ENCODE assay signal across 13 mouse cellular contexts in the genomic region with DNA sequence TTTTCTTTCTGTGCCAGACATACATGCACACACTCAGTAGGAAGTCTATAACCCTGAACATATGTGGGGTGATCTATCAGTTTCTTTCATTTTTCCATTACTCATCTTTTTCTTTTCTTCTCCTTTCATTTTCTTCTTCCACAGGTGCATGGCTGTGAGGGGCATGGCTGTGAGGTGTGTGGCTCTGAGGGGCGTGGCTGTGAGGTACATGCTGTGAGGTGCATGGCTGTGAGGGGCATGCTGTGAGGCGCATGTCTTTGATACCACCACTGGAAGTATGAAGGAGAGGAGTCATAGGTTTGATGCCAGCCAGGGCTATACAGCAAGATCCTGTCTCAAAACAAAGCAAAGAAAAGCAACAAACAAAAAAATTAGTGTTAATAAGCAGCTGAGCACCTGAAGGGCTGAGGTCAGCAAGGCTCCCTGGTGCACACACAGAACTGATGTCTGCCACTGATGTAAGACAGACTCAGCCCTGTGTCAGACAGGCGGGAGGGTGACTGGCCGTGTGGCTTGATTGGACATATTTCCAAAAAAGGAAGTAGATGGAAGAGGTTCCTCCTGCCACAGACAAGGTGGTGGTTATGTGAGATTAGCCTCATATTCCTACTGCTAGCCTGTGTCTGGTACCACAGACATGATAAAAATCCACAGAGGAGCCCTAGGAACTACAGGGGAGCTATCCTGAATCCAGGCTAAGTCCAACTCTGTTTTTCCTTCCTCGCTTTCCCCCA. TPM values are rescaled to one million over a fixed set of nuclear protein-coding genes. Genes with fewer than 3 reads are reported as not detected.
A peak's percentile ranks its signal among the peaks of the same experiment; 100 is the strongest.
DNase-seq lines count a peak whose midpoint lies in the region; ATAC-seq lines count a peak whose summit lies in the region.
"Had no signal": no experiment of that assay in that cellular context is flagged by ENCODE, and none has a peak within 500 bp of the region (broad histone marks: within the 10 kb centered on the region; RNA-seq: fewer than 3 reads in every experiment).

No protein-coding gene starts in this region.

- intact Hi-C loops in heart, postnatal 25 days (cut with DNase I): loop anchor here (1.0 to 5.0 kb wide), 4 partner anchors 14 to 76 kb away; no protein-coding TSS in a partner anchor

- WGBS in heart, embryonic 14.5 days: 34% methylated on average over 5 of the region's 5 CpGs
- WGBS in kidney, embryonic 16.5 days: 75% methylated on average over 5 of the region's 5 CpGs

- H3K36me3 ChIP-seq in heart, embryonic 14.5 days (ENCODE audit: control insufficient read depth, insufficient read depth, low read length): no peaks in the 10 kb centered on the region
- no peaks in the 10 kb centered on the region for H3K36me3 ChIP-seq in kidney, embryonic 16.5 days (ENCODE audit: insufficient read depth, low read length)
- H3K36me3 ChIP-seq: embryonic facial prominence, embryonic 15.5 days; neural tube, embryonic 12.5 days had no signal

- peak overlapping the region; percentile 40 for H3K4me2 ChIP-seq in heart, embryonic 14.5 days (ENCODE audit: low read length)
- H3K4me2 ChIP-seq in kidney, embryonic 16.5 days (replicated peaks; ENCODE audit: low read depth, low read length): no peak overlapping the region
- H3K4me2 ChIP-seq: embryonic facial prominence, embryonic 15.5 days; hindbrain, embryonic 14.5 days; neural tube, embryonic 12.5 days had no signal

- peak; percentile 44 for ATAC-seq in heart, embryonic 14.5 days (ENCODE audit: insufficient number of reproducible peaks, insufficient read depth, low FRiP score, low read depth)
- ATAC-seq in neutrophil, adult 5-6 weeks (ENCODE audit: extremely low read depth, insufficient number of reproducible peaks, low FRiP score, poor library complexity, severe bottlenecking): peak; percentile 90
- no peak for ATAC-seq in kidney, embryonic 16.5 days (ENCODE audit: low FRiP score, low TSS enrichment)

- no peak overlapping the region for H3K4me3 ChIP-seq in heart, embryonic 14.5 days (ENCODE audit: control insufficient read depth in 1 of 2, insufficient read depth in 1 of 2, low read depth in 1 of 2, low read length in 2 of 2)
- H3K4me3 ChIP-seq in kidney, embryonic 16.5 days (ENCODE audit: low read length): no peak overlapping the region
- H3K4me3 ChIP-seq: embryonic facial prominence, embryonic 15.5 days; neural tube, embryonic 12.5 days had no signal

- peaks cover 32 to 40% of the 10 kb centered on the region in 2 experiments for H3K4me1 ChIP-seq in heart, embryonic 14.5 days (ENCODE audit: control insufficient read depth in 2 of 2, insufficient read depth in 2 of 2, low read length in 2 of 2)
- no peaks in the 10 kb centered on the region for H3K4me1 ChIP-seq in kidney, embryonic 16.5 days (ENCODE audit: insufficient read depth, low read length)
- H3K4me1 ChIP-seq: embryonic facial prominence, embryonic 15.5 days; neural tube, embryonic 12.5 days had no signal

- H3K9me3 ChIP-seq in heart, embryonic 14.5 days (ENCODE audit: control insufficient read depth, low read length): peaks cover 14% of the 10 kb centered on the region; the same call in 1 of the 2 replicates
- H3K9me3 ChIP-seq in kidney, embryonic 16.5 days (ENCODE audit: low read length): peaks cover 4% of the 10 kb centered on the region; the same call in 1 of the 2 replicates
- H3K9me3 ChIP-seq: embryonic facial prominence, embryonic 15.5 days; neural tube, embryonic 12.5 days had no signal

- peak overlapping the region; percentile 60 for H3K9ac ChIP-seq in heart, embryonic 14.5 days (ENCODE audit: low read length)
- H3K9ac ChIP-seq in kidney, embryonic 16.5 days (replicated peaks; ENCODE audit: low read length): no peak overlapping the region
- H3K9ac ChIP-seq: embryonic facial prominence, embryonic 15.5 days; hindbrain, embryonic 14.5 days; neural tube, embryonic 12.5 days had no signal

- peak overlapping the region; percentile 99 to 100 for H3K27ac ChIP-seq in heart, embryonic 14.5 days (replicated peaks in 1 of 2; ENCODE audit: control insufficient read depth in 1 of 2, insufficient read depth in 1 of 2, low read depth in 2 of 2, low read length in 2 of 2)
- no peak overlapping the region for H3K27ac ChIP-seq in kidney, embryonic 16.5 days (ENCODE audit: low read length)
- H3K27ac ChIP-seq: embryonic facial prominence, embryonic 15.5 days; hindbrain, embryonic 14.5 days; neural tube, embryonic 12.5 days had no signal

- no peak for DNase-seq in heart, postnatal 25 days (ENCODE audit: low spot score)
- DNase-seq in ZHBTc4 (ENCODE audit: low read depth, low spot score) (peak; percentile 23), liver (peak; percentile 18)
- DNase-seq in cerebellum, postnatal 14 days: no peak
- no peak for DNase-seq in layer of hippocampus, postnatal 14 days (ENCODE audit: low spot score in 2 of 2)
- DNase-seq: cerebellum, adult 8-10 months; right cerebral cortex, postnatal 25 days had no signal

- H3K27me3 ChIP-seq in heart, embryonic 14.5 days (ENCODE audit: control insufficient read depth, insufficient read depth, low read length): no peaks in the 10 kb centered on the region
- no peaks in the 10 kb centered on the region for H3K27me3 ChIP-seq in kidney, embryonic 16.5 days (ENCODE audit: insufficient read depth, low read length)
- H3K27me3 ChIP-seq: embryonic facial prominence, embryonic 15.5 days; neural tube, embryonic 12.5 days had no signal

RNA-seq across cellular contexts. Expression of gene Stk38l, which starts 38.2 kb away (rescaled TPM):
- 43.1 and 43.2 TPM in 2 replicates for polyA plus RNA-seq in heart, embryonic 14.5 days (2014; fragmentation: Nextera tagmentation; extraction: Ambion mirVana)
- total RNA-seq in heart, postnatal 25 days (2021): 10 to 100 TPM; 12.6 to 14.6 TPM
- total RNA-seq in neutrophil, adult 5-6 weeks (2017): 11.8 and 13.4 TPM in 2 replicates
- polyA plus RNA-seq in kidney, embryonic 16.5 days (2015; fragmentation: Nextera tagmentation; extraction: Ambion mirVana): 15.4 and 15.8 TPM in 2 replicates
- total RNA-seq in layer of hippocampus, postnatal 14 days (2021): 10 to 100 TPM; 19.2 to 19.6 TPM

RNA-seq across cellular contexts. Expression of gene Tm7sf3, which starts 44.0 kb away (rescaled TPM):
- 43.2 and 44.7 TPM in 2 replicates for polyA plus RNA-seq in heart, embryonic 14.5 days (2014; fragmentation: Nextera tagmentation; extraction: Ambion mirVana)
- total RNA-seq in heart, postnatal 25 days (2021): 10 to 100 TPM; 14.8 to 16.2 TPM
- 9.3 and 9.6 TPM in 2 replicates for total RNA-seq in neutrophil, adult 5-6 weeks (2017)
- polyA plus RNA-seq in kidney, embryonic 16.5 days (2015; fragmentation: Nextera tagmentation; extraction: Ambion mirVana): 41.9 and 44.7 TPM in 2 replicates
- 10 to 100 TPM; 42.1 to 43.4 TPM for total RNA-seq in layer of hippocampus, postnatal 14 days (2021)

RNA-seq across cellular contexts. Expression of gene Med21, which starts 44.3 kb away (rescaled TPM):
- 153 and 156 TPM in 2 replicates for polyA plus RNA-seq in heart, embryonic 14.5 days (2014; fragmentation: Nextera tagmentation; extraction: Ambion mirVana)
- 10 to 100 TPM; 46.8 to 52.4 TPM for total RNA-seq in heart, postnatal 25 days (2021)
- total RNA-seq in neutrophil, adult 5-6 weeks (2017): 49.5 and 51.7 TPM in 2 replicates
- polyA plus RNA-seq in kidney, embryonic 16.5 days (2015; fragmentation: Nextera tagmentation; extraction: Ambion mirVana): 142 and 151 TPM in 2 replicates
- 10 to 100 TPM; 37.2 to 47.0 TPM for total RNA-seq in layer of hippocampus, postnatal 14 days (2021)

Comparison
In these comparisons a context has a peak if more than half of its experiments do, and no peak if none do; other contexts are left out.
1. DNase-seq: peak in ZHBTc4 (single experiment) and liver (single experiment); none in heart, postnatal 25 days (single experiment), cerebellum, postnatal 14 days (0 of 2) and layer of hippocampus, postnatal 14 days (0 of 2).